Mouse (Mus musculus): Measurements from ENCODE around the gene Atrnl1. TPM values are rescaled to one million over a fixed set of nuclear protein-coding genes. Genes with fewer than 3 reads are reported as not detected.

The Atrnl1 gene
- polyA plus RNA-seq, 1 experiment from 2014 or later: 4.5 TPM

DNA sequence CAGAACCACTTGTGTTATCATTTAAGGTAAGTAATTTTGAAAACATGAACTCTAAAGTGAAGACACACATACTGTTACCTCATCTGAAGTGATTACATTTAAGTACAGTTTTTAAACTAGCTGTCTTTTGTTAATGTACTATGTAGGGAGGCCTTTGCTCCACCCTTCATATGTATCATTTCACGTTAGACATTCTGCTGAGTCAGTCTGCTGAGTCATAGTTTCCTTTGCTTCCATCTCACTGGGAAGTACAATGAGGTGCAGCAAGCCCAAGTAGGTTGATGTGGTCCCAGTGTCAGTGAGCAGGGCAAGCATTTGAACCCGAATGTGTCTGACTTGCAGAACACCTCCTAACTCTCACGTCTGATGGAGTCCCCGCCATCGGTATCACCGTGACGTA lies 271.1 kb downstream of the Atrnl1 start:
- ATAC-seq (no peak), DNase-seq (ENCODE audit: low spot score) (no peak)
- Histone ChIP-seq H3K36me3 (ENCODE audit: insufficient read depth, low read length) (no peaks in the 10 kb centered on the region), H3K4me3 (ENCODE audit: low read depth, low read length) (no peak overlapping the region), H3K27me3 (replicated peaks; ENCODE audit: insufficient read depth, low read length) (no peaks in the 10 kb centered on the region), H3K4me2 (replicated peaks; ENCODE audit: low read depth, low read length) (no peak overlapping the region), H3K9ac (replicated peaks; ENCODE audit: low read depth) (no peak overlapping the region), H3K27ac (ENCODE audit: low read length) (no peak overlapping the region), H3K4me1 (ENCODE audit: insufficient read depth, low read depth, low read length) (no peaks in the 10 kb centered on the region), H3K9me3 (ENCODE audit: low read length) (no peaks in the 10 kb centered on the region)
- WGBS: 86% methylated on average over 7 of the region's 7 CpGs
- no peak for TF ChIP-seq EP300 (IDR thresholded peaks at IDR 0.05)
- no peak for TF ChIP-seq CTCF (IDR thresholded peaks at IDR 0.05)

DNA sequence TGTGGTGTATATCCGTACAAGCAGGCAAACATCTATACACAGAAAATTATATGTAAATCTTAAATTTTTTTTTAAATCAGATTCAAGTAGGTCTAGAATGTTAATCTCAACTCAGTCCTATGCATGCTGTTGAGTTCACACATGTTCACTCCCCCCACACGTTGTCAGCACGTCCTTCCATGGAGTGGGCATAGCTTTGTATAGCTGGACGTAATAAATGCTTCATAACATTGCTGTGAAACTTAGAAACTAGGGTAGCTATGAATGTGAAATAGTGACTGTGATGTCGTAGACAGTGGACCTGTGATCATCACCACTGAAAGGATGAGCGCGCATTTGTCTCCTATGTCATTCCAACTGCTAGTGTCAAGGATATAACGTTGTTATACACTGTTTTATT lies 278.0 kb downstream of the Atrnl1 start:
- ATAC-seq (no peak), DNase-seq (ENCODE audit: low spot score) (no peak)
- H3K36me3 ChIP-seq (ENCODE audit: insufficient read depth, low read length): no peaks in the 10 kb centered on the region
- no peak for TF ChIP-seq CTCF (IDR thresholded peaks at IDR 0.05)
- TF ChIP-seq EP300 (IDR thresholded peaks at IDR 0.05): no peak
- no peaks in the 10 kb centered on the region for H3K4me1 ChIP-seq (ENCODE audit: insufficient read depth, low read depth, low read length)
- 88% methylated on average over 8 of the region's 8 CpGs for WGBS
- H3K4me2 ChIP-seq (replicated peaks; ENCODE audit: low read depth, low read length): no peak overlapping the region
- no peak overlapping the region for H3K9ac ChIP-seq (replicated peaks; ENCODE audit: low read depth)
- no peaks in the 10 kb centered on the region for H3K9me3 ChIP-seq (ENCODE audit: low read length)
- H3K27ac ChIP-seq (ENCODE audit: low read length): no peak overlapping the region
- H3K4me3 ChIP-seq (ENCODE audit: low read depth, low read length): no peak overlapping the region
- H3K27me3 ChIP-seq (replicated peaks; ENCODE audit: insufficient read depth, low read length): no peaks in the 10 kb centered on the region

DNA sequence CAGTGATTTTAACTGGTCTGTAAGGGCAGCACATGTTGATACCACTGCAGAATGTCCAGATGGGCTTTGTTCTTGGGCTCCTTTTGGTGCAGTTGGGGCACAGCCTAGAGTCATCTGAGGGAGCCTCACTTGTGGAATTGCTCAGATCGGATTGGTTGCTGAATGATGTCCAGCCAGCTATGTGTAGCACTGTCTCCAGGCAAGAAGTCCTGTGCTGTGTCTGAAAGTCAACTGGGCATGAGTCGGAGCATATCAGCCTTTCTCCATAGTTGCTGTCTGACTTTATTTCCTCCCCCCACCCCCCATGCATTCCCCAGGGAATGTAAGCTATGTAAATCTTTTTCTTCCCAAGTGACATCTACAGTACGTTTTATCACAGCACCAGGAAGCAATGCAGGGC lies 278.9 kb downstream of the Atrnl1 start:
- TF ChIP-seq CTCF (IDR thresholded peaks at IDR 0.05): no peak
- no peak for TF ChIP-seq EP300 (IDR thresholded peaks at IDR 0.05)
- no peaks in the 10 kb centered on the region for H3K9me3 ChIP-seq (ENCODE audit: low read length)
- no peak overlapping the region for H3K27ac ChIP-seq (ENCODE audit: low read length)
- WGBS: 35% methylated on average over 3 of the region's 3 CpGs
- H3K27me3 ChIP-seq (replicated peaks; ENCODE audit: insufficient read depth, low read length): no peaks in the 10 kb centered on the region
- H3K36me3 ChIP-seq (ENCODE audit: insufficient read depth, low read length): no peaks in the 10 kb centered on the region
- H3K4me3 ChIP-seq (ENCODE audit: low read depth, low read length): no peak overlapping the region
- DNase-seq (ENCODE audit: low spot score) (no peak), ATAC-seq (no peak; the same call in 1 of the 2 replicates)
- no peak overlapping the region for H3K9ac ChIP-seq (replicated peaks; ENCODE audit: low read depth)
- no peak overlapping the region for H3K4me2 ChIP-seq (replicated peaks; ENCODE audit: low read depth, low read length)
- H3K4me1 ChIP-seq (ENCODE audit: insufficient read depth, low read depth, low read length): no peaks in the 10 kb centered on the region

DNA sequence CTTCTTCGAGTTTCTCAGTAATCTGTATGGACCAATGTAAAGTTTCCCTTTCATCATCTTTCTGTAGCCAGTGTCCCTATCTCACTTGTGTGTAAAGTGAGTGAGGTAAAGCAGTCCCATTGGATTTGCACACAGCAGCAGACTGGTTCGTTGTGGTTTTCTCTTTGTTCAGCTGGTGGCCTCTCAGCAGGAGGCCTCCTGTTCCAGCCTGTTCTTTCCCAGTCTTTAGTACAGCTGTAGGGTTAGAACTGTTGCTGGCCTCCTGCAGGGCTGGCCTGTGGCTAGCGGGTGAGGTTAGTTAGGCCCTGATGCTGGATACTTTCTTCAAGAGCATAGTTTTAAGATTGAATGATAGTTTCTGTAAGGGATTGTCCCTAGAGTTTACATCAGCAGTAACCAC lies 280.1 kb downstream of the Atrnl1 start:
- no peaks in the 10 kb centered on the region for H3K36me3 ChIP-seq (ENCODE audit: insufficient read depth, low read length)
- 63% methylated on average over 3 of the region's 3 CpGs for WGBS
- DNase-seq (ENCODE audit: low spot score) (no peak), ATAC-seq (no peak)
- H3K4me2 ChIP-seq (replicated peaks; ENCODE audit: low read depth, low read length): no peak overlapping the region
- H3K4me1 ChIP-seq (ENCODE audit: insufficient read depth, low read depth, low read length): no peaks in the 10 kb centered on the region
- H3K27ac ChIP-seq (ENCODE audit: low read length): no peak overlapping the region
- TF ChIP-seq EP300 (IDR thresholded peaks at IDR 0.05): no peak
- TF ChIP-seq CTCF (IDR thresholded peaks at IDR 0.05): no peak
- no peaks in the 10 kb centered on the region for H3K27me3 ChIP-seq (replicated peaks; ENCODE audit: insufficient read depth, low read length)
- no peak overlapping the region for H3K4me3 ChIP-seq (ENCODE audit: low read depth, low read length)
- no peaks in the 10 kb centered on the region for H3K9me3 ChIP-seq (ENCODE audit: low read length)
- H3K9ac ChIP-seq (replicated peaks; ENCODE audit: low read depth): no peak overlapping the region

DNA sequence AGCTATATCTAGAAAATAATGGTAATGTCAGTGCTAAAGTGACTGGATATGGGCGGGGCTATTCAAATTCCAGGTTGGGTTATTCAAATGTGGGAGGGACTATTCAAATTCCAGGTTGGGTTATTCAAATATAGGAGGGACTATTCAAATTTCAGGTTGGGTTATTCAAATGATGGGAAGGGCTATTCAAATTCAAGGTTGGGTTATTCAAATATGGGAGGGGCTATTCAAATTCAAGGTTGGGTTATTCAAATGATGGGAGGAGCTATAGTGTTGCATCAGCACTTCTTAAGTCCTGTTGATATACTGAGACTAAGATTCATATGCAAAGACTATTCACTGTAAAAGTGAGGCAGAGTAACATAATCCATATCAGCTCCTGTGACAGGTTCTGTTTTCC lies 283.4 kb downstream of the Atrnl1 start:
- H3K27ac ChIP-seq (ENCODE audit: low read length): no peak overlapping the region
- TF ChIP-seq CTCF (IDR thresholded peaks at IDR 0.05) (no peak), EP300 (IDR thresholded peaks at IDR 0.05) (no peak)
- WGBS: 44% methylated on average over 1 of the region's 1 CpGs
- no peaks in the 10 kb centered on the region for H3K4me1 ChIP-seq (ENCODE audit: insufficient read depth, low read depth, low read length)
- ATAC-seq: no peak
- H3K4me2 ChIP-seq (replicated peaks; ENCODE audit: low read depth, low read length): no peak overlapping the region
- H3K9me3 ChIP-seq (ENCODE audit: low read length): no peaks in the 10 kb centered on the region
- no peak overlapping the region for H3K4me3 ChIP-seq (ENCODE audit: low read depth, low read length)
- H3K9ac ChIP-seq (replicated peaks; ENCODE audit: low read depth): no peak overlapping the region
- no peaks in the 10 kb centered on the region for H3K36me3 ChIP-seq (ENCODE audit: insufficient read depth, low read length)
- no peaks in the 10 kb centered on the region for H3K27me3 ChIP-seq (replicated peaks; ENCODE audit: insufficient read depth, low read length)
- DNase-seq (ENCODE audit: low spot score): peak; percentile 54

DNA sequence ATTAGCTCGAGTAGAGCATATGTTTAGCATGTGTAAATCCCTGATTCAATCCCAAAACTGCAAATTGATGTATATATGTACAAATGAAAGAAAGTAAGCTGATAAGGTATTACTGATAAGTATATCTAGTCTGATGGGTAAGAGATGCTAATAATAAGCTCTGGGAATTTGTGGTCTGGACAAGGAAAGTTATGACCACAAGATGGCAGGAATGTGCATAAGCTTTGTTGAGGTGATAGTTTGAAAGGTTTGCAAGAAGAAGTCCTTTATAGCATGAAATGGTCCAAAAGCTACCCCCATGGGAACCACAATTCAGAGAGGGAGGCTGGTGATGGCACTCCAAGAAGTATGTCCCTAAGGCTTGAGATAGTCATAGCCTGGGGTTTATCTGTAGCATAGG lies 289.2 kb downstream of the Atrnl1 start:
- Histone ChIP-seq H3K4me3 (ENCODE audit: low read depth, low read length) (no peak overlapping the region), H3K9me3 (ENCODE audit: low read length) (no peaks in the 10 kb centered on the region), H3K9ac (replicated peaks; ENCODE audit: low read depth) (no peak overlapping the region), H3K27ac (ENCODE audit: low read length) (no peak overlapping the region), H3K4me2 (replicated peaks; ENCODE audit: low read depth, low read length) (no peak overlapping the region), H3K27me3 (replicated peaks; ENCODE audit: insufficient read depth, low read length) (no peaks in the 10 kb centered on the region), H3K36me3 (ENCODE audit: insufficient read depth, low read length) (no peaks in the 10 kb centered on the region), H3K4me1 (ENCODE audit: insufficient read depth, low read depth, low read length) (no peaks in the 10 kb centered on the region)
- WGBS: 79% methylated on average over 1 of the region's 1 CpGs
- DNase-seq (ENCODE audit: low spot score) (no peak), ATAC-seq (no peak)
- TF ChIP-seq CTCF (IDR thresholded peaks at IDR 0.05) (peak; percentile 54), EP300 (IDR thresholded peaks at IDR 0.05) (no peak)

DNA sequence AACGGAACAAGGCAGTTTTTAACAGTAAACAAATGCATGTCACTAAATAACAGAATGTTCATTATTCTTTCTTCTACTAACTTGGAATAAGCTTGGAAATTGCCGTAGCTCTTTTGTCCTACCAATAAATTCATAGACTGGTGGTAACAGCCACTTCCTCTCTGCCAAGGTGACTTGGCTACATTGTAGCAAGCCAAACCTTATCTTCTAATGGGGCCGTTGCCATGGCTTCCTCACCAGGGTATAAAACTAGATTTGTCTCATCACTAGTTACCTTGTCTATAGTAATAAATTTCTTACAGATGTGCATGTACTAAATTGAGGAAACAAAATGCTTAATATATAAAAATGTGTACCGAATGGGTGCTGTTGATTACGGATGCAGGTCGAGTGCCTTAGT lies 298.6 kb downstream of the Atrnl1 start:
- Histone ChIP-seq H3K9me3 (ENCODE audit: low read length) (no peaks in the 10 kb centered on the region), H3K36me3 (ENCODE audit: insufficient read depth, low read length) (no peaks in the 10 kb centered on the region), H3K4me1 (ENCODE audit: insufficient read depth, low read depth, low read length) (no peaks in the 10 kb centered on the region), H3K4me2 (replicated peaks; ENCODE audit: low read depth, low read length) (no peak overlapping the region), H3K4me3 (ENCODE audit: low read depth, low read length) (no peak overlapping the region), H3K27ac (ENCODE audit: low read length) (no peak overlapping the region), H3K9ac (replicated peaks; ENCODE audit: low read depth) (no peak overlapping the region), H3K27me3 (replicated peaks; ENCODE audit: insufficient read depth, low read length) (no peaks in the 10 kb centered on the region)
- no peak for ATAC-seq
- DNase-seq (ENCODE audit: low spot score): no peak
- 85% methylated on average over 6 of the region's 6 CpGs for WGBS
- no peak for TF ChIP-seq EP300 (IDR thresholded peaks at IDR 0.05)
- TF ChIP-seq CTCF (IDR thresholded peaks at IDR 0.05): no peak
